Mouse (Mus musculus) liver, embryonic 12.5 days (tissue): ENCODE results near the gene Ccdc114. TPM values are rescaled to one million over a fixed set of nuclear protein-coding genes. Genes with fewer than 3 reads are reported as not detected.
"Not testable (repeated sequence)": the region's sequence is repeated elsewhere in the genome, so short reads cannot be mapped to it uniquely, and the experiment has no call there.

Source experiments
- ATAC-seq: fragments of 200-750 bp; cut with Nextera tagmentation; 2 replicates; pipeline ENCODE4 v1.8.0; 2017; ENCODE audit warnings: moderate number of reproducible peaks, mild to moderate bottlenecking, moderate library complexity
- H3K27ac ChIP-seq: fragments of 300-500 bp; sonication (generic); 2 replicates; pipeline ENCODE4 v1.5.1; 2016; ENCODE audit warnings: mild to moderate bottlenecking
- H3K27me3 ChIP-seq: fragments of 300-500 bp; sonication (generic); replicated peaks from 2 replicates; pipeline ENCODE4 v1.6.1; 2016; ENCODE audit warnings: mild to moderate bottlenecking, moderate library complexity
- H3K36me3 ChIP-seq: fragments of 300-500 bp; sonication (generic); 2 replicates; pipeline ENCODE4 v1.6.1; 2016; ENCODE audit warnings: mild to moderate bottlenecking, moderate library complexity
- H3K4me1 ChIP-seq: fragments of 300-500 bp; sonication (generic); 2 replicates; pipeline ENCODE4 v1.6.1; 2016
- H3K4me2 ChIP-seq: fragments of 300-500 bp; sonication (generic); 2 replicates; pipeline ENCODE4 v1.6.1; 2016; ENCODE audit warnings: mild to moderate bottlenecking, moderate library complexity
- H3K4me3 ChIP-seq: fragments of 300-500 bp; sonication (generic); 2 replicates; pipeline ENCODE4 v1.5.1; 2016; ENCODE audit warnings: mild to moderate bottlenecking, moderate library complexity
- H3K9ac ChIP-seq: fragments of 300-500 bp; sonication (generic); 2 replicates; pipeline ENCODE4 v1.6.1; 2016; ENCODE audit warnings: mild to moderate bottlenecking, moderate library complexity
- H3K9me3 ChIP-seq: fragments of 300-500 bp; sonication (generic); replicated peaks from 2 replicates; pipeline ENCODE4 v1.6.1; 2016; ENCODE audit warnings: mild to moderate bottlenecking, moderate library complexity
- WGBS: fragments of 180-500 bp; shearing (Covaris S2); methylation state at CpG from one replicate; pipeline ENCODE4 v1.1.7; 2016; ENCODE audit not compliant: insufficient replicate concordance; 5-methylcytosine and 5-hydroxymethylcytosine counted together
- polyA plus RNA-seq: library from polyadenylated mRNA; unstranded; fragments of >200 nt; fragmentation: Nextera tagmentation; extraction: Ambion mirVana; gene quantifications from 2 replicates; pipeline ENCODE4 v1.2.1, GENCODE M21; 2016

The Ccdc114 gene
- 1.6 and 2.0 TPM in 2 replicates for polyA plus RNA-seq

DNA sequence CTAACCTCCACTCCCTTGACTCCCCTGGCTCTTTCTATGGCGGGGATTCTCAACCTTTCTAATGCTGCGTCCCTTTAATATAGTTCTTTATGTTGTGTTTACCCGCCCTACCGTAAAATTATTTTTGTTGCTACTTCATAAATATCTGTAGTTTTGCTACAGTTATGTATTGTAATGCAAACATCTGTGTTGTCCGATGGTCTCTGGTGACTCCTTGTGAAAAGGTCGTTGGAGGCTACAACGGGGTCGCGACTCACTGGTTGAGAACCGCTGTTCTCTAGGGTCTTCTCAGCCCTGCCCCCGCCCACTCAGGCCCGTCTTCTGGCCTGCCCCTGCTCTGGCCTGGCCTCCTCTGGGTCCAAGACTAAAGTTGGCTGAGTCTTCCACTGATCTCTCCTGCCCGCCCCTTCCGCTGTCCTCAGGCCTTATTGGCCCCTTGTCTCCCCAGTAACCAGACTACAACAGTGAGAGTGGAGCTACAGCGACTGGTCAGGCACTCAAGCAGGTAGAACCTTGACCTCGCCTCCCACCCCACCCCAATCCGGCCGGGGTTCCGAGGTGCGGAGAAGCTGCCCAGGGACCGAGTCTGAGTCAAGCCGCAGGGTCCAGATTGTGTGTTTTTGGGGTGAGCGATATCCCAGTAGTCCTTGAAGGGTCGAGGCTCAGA, at the start of gene Ccdc114:
Gene Ccdc114, plus strand, starts transcription at position 311 of the 667 bp plus-strand sequence.
- no peaks in the 10 kb centered on the region for H3K9me3 ChIP-seq
- ATAC-seq, result peak; percentile 69
- H3K27ac ChIP-seq, result peak within 1 kb of the TSS; percentile 90
- peak within 1 kb of the TSS; percentile 66 for H3K9ac ChIP-seq
- H3K4me1 ChIP-seq, result peaks cover 62% of the 10 kb centered on the region
- WGBS, result 3% methylated on average over 24 of the region's 24 CpGs
- peaks cover 4% of the 10 kb centered on the region for H3K36me3 ChIP-seq
- H3K4me3 ChIP-seq, result peak within 1 kb of the TSS; percentile 54
- H3K27me3 ChIP-seq, result peaks cover 7% of the 10 kb centered on the region; the same call in 1 of the 2 replicates
- H3K4me2 ChIP-seq, result peak within 1 kb of the TSS; percentile 81

DNA sequence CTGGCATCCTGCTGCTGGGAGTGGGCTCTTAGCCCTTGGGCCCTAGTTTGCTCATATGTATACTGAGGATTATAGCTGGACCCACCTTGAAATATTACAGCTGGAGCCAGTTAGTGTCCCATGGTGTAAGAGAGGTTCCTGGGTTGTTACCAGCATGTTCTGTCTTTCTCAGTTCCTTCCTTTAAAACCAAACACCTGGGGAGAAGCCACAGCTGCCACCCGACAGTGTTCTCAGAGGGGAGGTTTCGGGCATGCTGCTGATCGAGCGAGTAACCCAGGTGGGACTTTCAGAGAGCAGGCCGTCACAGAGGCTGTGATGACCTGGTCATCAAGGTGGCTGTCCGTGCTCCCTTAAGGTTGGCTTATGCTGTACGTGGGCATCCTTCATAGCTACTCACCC, 47.0 kb upstream of the Ccdc114 start:
- H3K9me3 ChIP-seq, result no peaks in the 10 kb centered on the region
- 90% methylated on average over 7 of the region's 7 CpGs for WGBS
- H3K27ac ChIP-seq, result no peak overlapping the region
- peaks cover 5% of the 10 kb centered on the region for H3K27me3 ChIP-seq
- no peak overlapping the region for H3K4me2 ChIP-seq
- peaks cover 20% of the 10 kb centered on the region for H3K4me1 ChIP-seq
- no peak overlapping the region for H3K4me3 ChIP-seq
- ATAC-seq, result no peak
- H3K9ac ChIP-seq, result no peak overlapping the region
- H3K36me3 ChIP-seq, result peaks cover 78% of the 10 kb centered on the region

DNA sequence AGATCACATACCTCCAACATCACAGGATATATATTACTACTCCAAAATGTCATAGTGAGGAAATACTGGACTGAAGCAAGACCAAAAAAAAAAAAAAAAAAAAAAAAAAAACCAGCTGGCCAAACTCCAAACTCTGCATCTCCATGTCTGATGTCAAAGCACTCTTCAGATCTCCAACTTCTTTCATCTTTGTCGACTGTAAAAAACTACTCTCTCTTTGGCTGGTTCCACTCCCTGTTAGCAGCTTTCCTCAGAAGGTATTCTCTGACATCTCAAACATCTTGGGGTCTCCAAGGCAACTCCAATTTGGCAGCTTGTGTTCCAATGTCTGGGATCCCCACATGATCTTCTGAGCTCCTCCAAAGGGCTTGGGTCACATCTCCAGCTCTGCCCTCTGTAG, 45.6 kb upstream of the Ccdc114 start, which contains the start of gene Grin2d:
Gene Grin2d, minus strand, starts transcription at position 101 of the 400 bp plus-strand sequence.
- not testable (repeated sequence) for H3K27me3 ChIP-seq, H3K27ac ChIP-seq, H3K4me3 ChIP-seq, H3K9ac ChIP-seq, H3K9me3 ChIP-seq, ATAC-seq, H3K4me2 ChIP-seq
- Histone ChIP-seq H3K36me3 (peaks cover 91% of the 10 kb centered on the region), H3K4me1 (peaks cover 19% of the 10 kb centered on the region)
- WGBS, result 70% methylated on average over 1 of the region's 1 CpGs

DNA sequence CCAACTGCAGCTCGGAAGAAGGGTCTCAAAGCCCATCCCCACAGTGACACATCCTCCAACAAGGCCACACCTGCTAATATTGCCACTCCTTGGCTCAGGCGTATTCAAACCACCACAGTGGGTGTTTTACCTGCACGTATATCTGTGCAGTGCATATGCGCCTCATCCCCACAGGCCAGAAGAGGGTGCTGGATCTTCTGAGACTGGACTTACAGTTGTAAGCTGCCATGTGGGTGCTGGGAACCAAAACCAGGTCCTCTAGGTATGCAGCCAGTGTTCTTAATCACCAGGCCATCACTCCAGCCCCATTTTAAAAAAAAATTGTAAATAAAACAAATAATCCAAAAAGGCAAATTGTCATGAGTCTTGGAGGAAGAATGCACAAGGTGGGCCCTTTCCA, 43.3 kb upstream of the Ccdc114 start:
- no peak overlapping the region for H3K9ac ChIP-seq
- no peak overlapping the region for H3K4me3 ChIP-seq
- no peaks in the 10 kb centered on the region for H3K4me1 ChIP-seq
- no peaks in the 10 kb centered on the region for H3K9me3 ChIP-seq
- H3K27ac ChIP-seq, result no peak overlapping the region
- WGBS, result 85% methylated on average over 4 of the region's 4 CpGs
- ATAC-seq, result no peak
- H3K4me2 ChIP-seq, result no peak overlapping the region
- peaks cover 97% of the 10 kb centered on the region for H3K36me3 ChIP-seq
- no peaks in the 10 kb centered on the region for H3K27me3 ChIP-seq

DNA sequence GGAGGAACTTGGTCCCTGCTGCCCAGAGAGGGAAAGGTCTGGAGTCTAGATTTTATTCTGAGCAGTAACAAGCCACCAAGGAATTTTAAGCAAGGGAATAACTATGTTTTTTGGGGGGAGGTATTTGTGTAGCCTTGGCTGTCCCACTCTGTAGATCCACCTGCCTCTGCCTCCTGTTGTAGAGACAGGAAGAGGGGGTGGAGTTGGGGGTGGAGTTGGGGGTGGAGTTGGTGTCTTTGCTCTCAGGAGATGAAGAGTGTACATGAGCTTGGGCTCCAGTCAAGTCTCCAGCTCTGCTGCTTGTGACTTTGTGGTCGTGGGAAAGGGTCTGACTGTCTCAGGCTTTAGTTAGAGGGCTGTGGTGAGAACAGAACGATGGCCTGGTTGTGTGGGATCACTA, 42.9 kb upstream of the Ccdc114 start:
- H3K9ac ChIP-seq, result no peak overlapping the region
- no peak overlapping the region for H3K4me3 ChIP-seq
- peaks cover 92% of the 10 kb centered on the region for H3K36me3 ChIP-seq
- no peaks in the 10 kb centered on the region for H3K27me3 ChIP-seq
- no peaks in the 10 kb centered on the region for H3K9me3 ChIP-seq
- WGBS, result 68% methylated on average over 2 of the region's 2 CpGs
- ATAC-seq, result no peak
- H3K4me1 ChIP-seq, result no peaks in the 10 kb centered on the region
- no peak overlapping the region for H3K27ac ChIP-seq
- H3K4me2 ChIP-seq, result no peak overlapping the region

DNA sequence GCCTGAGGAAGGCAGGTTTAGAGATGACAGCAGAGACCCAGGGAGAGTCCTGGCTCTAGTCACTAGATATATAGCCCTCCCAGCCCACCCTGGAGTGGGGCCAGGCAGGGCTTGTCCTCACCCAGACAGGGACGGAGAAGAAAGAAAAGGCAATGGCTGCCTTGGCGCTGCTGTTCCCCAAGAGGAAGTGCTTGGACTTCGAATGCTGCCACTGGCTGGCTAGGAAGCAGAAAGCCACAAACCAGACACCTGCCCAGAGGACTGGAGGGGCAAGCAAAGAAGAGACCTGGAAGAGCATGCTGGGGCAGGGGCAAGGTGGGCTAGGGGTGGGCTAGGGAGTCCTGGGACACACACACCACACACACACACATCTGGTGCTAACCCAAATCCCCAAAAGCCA, 36.6 kb upstream of the Ccdc114 start:
- no peak for ATAC-seq
- Histone ChIP-seq H3K4me3 (no peak overlapping the region), H3K27me3 (no peaks in the 10 kb centered on the region), H3K27ac (no peak overlapping the region), H3K9me3 (no peaks in the 10 kb centered on the region), H3K4me2 (no peak overlapping the region), H3K36me3 (peaks cover 33% of the 10 kb centered on the region), H3K9ac (no peak overlapping the region), H3K4me1 (0 out of 2 replicates have a peak, but pooled peaks cover 4% of the 10 kb centered on the region)
- 25% methylated on average over 3 of the region's 3 CpGs for WGBS

DNA sequence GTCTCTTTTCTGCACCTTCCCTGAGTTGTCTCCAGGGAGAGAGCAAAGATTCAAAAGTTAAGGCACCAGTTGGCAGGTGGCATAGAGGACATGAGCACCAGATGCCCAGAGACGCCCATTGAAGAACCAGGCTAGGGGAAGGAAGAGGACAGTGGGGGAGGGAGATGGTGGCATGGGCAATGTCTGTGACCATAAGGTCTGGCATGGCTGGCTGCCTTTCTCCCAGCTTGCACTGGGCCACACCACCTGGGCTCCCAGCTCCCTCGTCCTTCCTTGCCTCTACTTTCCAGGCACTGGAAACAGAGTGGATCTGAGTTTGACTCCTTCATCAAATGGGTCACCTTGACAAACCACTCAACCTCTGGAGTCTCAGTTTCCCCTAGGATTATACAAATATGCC, 31.2 kb upstream of the Ccdc114 start:
- H3K4me2 ChIP-seq, result no peak overlapping the region
- H3K4me1 ChIP-seq, result peaks cover 17% of the 10 kb centered on the region
- no peak overlapping the region for H3K27ac ChIP-seq
- H3K27me3 ChIP-seq, result peaks cover 25% of the 10 kb centered on the region
- WGBS, result 66% methylated on average over 2 of the region's 2 CpGs
- no peaks in the 10 kb centered on the region for H3K36me3 ChIP-seq
- no peak for ATAC-seq
- H3K9ac ChIP-seq, result no peak overlapping the region
- H3K4me3 ChIP-seq, result no peak overlapping the region
- H3K9me3 ChIP-seq, result no peaks in the 10 kb centered on the region

DNA sequence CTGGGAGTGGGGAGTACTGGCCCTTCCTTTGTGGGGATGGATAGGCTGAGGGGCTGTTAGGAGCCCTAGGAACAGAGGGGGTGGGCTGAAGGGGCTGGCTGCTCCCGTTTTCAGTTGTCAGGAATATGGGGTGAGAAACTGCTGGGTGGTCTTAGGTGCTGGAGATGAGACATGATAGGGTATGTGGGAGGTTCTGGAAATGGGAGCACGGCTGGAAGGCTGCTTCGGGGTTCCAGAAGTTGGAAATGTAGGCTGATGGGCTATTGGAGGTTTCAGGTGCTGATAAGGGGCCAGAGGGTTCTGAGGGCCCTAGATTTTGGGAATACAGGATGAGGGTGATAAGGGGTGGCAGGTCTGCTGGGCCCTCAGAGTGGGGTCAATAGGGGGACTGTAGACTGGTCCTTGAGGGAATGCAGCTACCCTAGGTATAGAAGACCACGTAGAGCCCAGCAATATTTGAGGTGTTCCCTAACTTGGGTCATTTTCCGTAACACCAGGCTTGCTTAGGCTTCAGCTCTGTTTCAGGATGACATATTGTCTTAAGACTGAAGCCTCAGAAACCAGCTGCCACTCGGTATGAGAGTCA, 27.8 kb upstream of the Ccdc114 start:
- Histone ChIP-seq H3K36me3 (no peaks in the 10 kb centered on the region), H3K4me1 (peaks cover 28% of the 10 kb centered on the region), H3K9me3 (no peaks in the 10 kb centered on the region), H3K27me3 (peaks cover 25% of the 10 kb centered on the region), H3K27ac (peak overlapping the region; percentile 75), H3K4me3 (peak overlapping the region; percentile 63), H3K9ac (peak overlapping the region; percentile 44; the same call in 1 of the 2 replicates), H3K4me2 (peak overlapping the region; percentile 93)
- WGBS, result 71% methylated on average over 6 of the region's 6 CpGs
- peak; percentile 2; the same call in 1 of the 2 replicates for ATAC-seq

DNA sequence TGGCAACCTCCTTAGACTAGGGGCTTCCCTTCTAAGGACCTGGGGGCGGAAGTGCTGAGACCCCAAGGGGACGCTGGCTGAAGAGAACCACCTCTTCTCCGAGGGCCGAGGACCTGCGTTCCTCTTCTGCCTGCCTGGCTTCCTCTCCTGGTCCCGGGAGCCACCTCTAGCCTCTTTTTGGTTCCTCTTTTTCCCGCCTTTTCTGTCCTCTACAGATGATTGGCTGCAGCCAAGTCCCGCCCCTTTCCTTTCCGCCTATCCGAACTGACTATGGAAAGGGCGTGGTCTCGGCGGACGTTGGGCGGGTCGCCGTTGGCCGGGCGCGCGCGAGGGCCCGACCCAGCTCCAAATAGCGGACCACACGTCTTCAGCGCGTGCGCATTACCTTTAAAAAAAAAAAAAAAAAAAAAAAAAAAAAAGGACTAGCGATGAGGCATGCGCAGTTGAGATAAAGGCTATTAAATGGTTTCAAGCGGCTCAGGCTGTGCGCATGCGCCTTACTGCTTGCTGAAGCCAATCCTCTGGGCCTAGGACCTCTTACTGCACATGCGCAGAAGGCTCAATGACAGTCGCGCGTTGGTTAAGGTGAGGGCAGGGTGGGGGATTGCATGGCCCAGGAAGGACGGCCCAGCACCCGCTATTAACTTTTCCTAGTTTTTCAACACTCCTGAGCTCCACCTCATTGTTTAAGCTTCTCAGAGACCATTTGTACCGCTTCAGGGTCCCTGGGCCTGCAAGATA, 27.2 kb upstream of the Ccdc114 start, which contains the start of the genes Syngr4 and Tmem143:
Gene Syngr4, minus strand, starts transcription at position 198 of the 741 bp plus-strand sequence.
Gene Tmem143, plus strand, starts transcription at position 425 of the 741 bp plus-strand sequence.
- Histone ChIP-seq H3K4me3 (peak within 1 kb of the TSS; percentile 63), H3K27ac (peak within 1 kb of the TSS; percentile 79), H3K27me3 (peaks cover 25% of the 10 kb centered on the region), H3K4me2 (peak within 1 kb of the TSS; percentile 93), H3K9me3 (no peaks in the 10 kb centered on the region), H3K4me1 (peaks cover 35% of the 10 kb centered on the region), H3K36me3 (no peaks in the 10 kb centered on the region), H3K9ac (peak within 1 kb of the TSS; percentile 75)
- peak; percentile 81 for ATAC-seq
- WGBS, result under 1% methylated on average over 40 of the region's 40 CpGs

DNA sequence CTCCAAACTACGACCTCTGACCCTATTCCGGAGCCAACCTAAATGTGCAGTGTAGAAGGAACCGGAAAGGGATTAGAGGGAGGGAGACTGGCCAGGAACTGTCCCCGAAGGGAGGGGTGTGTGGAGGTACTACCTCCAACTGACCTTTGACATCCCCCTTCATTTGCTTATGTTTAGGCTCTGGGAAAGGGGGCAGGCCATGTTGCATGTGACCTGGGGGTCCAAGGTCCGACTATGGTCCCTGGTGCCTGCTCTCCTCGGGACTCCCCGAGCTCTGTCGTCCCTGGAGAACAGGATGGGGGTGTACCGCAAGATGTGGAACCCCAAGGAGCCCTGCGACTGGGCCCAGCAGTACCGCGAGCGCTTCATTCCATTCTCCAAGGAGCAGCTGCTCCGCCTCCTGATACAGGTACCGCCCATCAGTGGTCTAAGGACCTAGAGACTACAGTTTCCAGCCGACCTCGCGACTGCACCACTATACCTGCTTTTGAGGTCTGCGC, 26.6 kb upstream of the Ccdc114 start:
- peak overlapping the region; percentile 75 for H3K9ac ChIP-seq
- under 1% methylated on average over 19 of the region's 19 CpGs for WGBS
- no peaks in the 10 kb centered on the region for H3K36me3 ChIP-seq
- peak overlapping the region; percentile 79 for H3K27ac ChIP-seq
- peak overlapping the region; percentile 63 for H3K4me3 ChIP-seq
- no peaks in the 10 kb centered on the region for H3K9me3 ChIP-seq
- H3K4me1 ChIP-seq, result peaks cover 37% of the 10 kb centered on the region
- H3K4me2 ChIP-seq, result peak overlapping the region; percentile 93
- peak; percentile 64 for ATAC-seq
- peaks cover 25% of the 10 kb centered on the region for H3K27me3 ChIP-seq

DNA sequence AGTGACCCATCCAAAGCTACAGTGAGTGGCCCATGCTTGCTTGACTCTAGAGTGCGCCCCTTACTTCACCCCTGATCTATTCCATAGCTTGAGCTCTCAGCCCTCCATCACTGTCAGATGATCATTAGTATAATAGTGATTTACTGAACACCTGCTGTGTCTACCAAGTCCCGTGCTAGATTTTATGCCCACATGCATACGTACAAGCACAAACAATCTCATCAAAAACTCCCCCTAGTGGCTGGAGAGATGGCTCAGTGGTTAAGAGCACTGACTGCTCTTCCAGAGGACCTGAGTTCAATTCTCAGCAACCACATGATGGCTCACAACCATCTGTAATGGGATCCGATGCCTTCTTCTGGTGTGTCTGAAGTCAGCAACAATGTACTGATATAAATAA, 25.7 kb upstream of the Ccdc114 start:
- peak overlapping the region; percentile 79 for H3K27ac ChIP-seq
- not testable (repeated sequence) for H3K9me3 ChIP-seq, H3K9ac ChIP-seq, ATAC-seq, H3K36me3 ChIP-seq
- peak overlapping the region; percentile 63 for H3K4me3 ChIP-seq
- WGBS, result 42% methylated on average over 4 of the region's 4 CpGs
- peaks cover 20% of the 10 kb centered on the region for H3K27me3 ChIP-seq
- peaks cover 37% of the 10 kb centered on the region for H3K4me1 ChIP-seq
- peak overlapping the region; percentile 93 for H3K4me2 ChIP-seq
